Mouse (Mus musculus): ENCODE measurements at regions not wholly inside any gene's neighbourhood (a gene's known extent, or its start where the extent isn't known, plus 50 kb on each side); places are given as distances from the start of the nearest gene placed in this dataset.
A peak's percentile ranks its signal among the peaks of the same experiment; 100 is the strongest.

- intact Hi-C loops (cut with DNase I) = loop anchor here (5.0 kb wide), 2 partner anchors 55 to 105 kb away; no protein-coding TSS in a partner anchor
- DNase-seq (ENCODE audit: low spot score in 2 of 2) = no peak
Observed at GRCm38 (mm10) chr16:77537351-77537750, 64.5 kb downstream of the Gm11146 start.

GRCm38 (mm10) chr16:77536746-77537145, 65.1 kb downstream of the Gm11146 start:
- intact Hi-C loops (cut with DNase I) = loop anchor here (5.0 kb wide), 2 partner anchors 56 to 106 kb away; no protein-coding TSS in a partner anchor
- peak; percentile 45 to 64 for DNase-seq (ENCODE audit: low spot score in 2 of 2)

GRCm38 (mm10) chr16:77536314-77536713, 65.6 kb downstream of the Gm11146 start:
- DNase-seq (ENCODE audit: low spot score in 2 of 2) = peak in 1 of 2 experiments; percentile 40

GRCm38 (mm10) chr16:77535021-77535420, 66.9 kb downstream of the Gm11146 start:
- intact Hi-C loops (cut with DNase I) = loop anchor here (5.0 kb wide), 2 partner anchors 57 to 107 kb away; no protein-coding TSS in a partner anchor
- DNase-seq (ENCODE audit: low spot score in 2 of 2) = peak in 1 of 2 experiments; percentile 34

More at GRCm38 (mm10) chr16:77536314-77536713, 65.6 kb downstream of the Gm11146 start:
- intact Hi-C loops (cut with DNase I) = loop anchor here (5.0 kb wide), 2 partner anchors 56 to 106 kb away; no protein-coding TSS in a partner anchor

DNA sequence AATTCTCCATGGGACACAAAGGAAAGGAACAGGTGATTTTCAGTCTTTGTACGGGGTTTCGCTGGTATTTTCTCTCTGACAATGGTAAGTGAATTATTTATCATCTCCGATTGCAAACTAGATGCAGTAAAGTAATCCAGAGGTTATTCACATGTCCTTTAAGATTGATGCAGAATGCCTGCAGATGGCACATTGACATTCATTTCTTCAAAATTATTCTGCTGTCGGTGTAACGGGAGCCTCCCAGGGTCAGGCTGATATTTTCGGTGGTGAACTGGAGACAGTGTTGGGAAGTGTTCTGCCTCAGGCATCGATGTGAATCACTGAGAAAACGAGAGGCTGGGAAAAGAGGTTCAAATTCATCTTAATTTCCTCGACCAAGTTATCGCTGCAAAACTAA, 70.3 kb downstream of the Gm11146 start:
- DNase-seq (ENCODE audit: low spot score in 2 of 2) = no peak
- intact Hi-C loops (cut with DNase I) = no loop called here

DNA sequence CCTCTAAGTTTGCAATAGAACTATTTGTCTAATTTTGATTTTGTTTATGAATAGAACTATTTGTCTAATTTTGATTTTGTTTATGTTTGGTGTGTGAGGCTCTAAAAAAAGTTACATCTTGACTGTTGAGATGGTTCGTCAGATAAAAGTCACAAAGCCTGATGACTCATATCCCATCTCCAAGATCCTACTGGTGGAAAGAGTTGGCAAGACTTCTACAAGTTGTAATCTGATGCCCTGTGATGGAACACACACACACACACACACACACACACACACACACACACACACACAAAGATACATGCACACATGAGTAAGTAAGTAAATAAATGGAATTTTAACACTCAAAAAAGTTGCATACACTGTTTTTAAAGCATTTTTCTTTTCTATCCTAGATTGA, 73.9 kb downstream of the Gm11146 start:
- no peak for DNase-seq (ENCODE audit: low spot score in 2 of 2)
- intact Hi-C loops (cut with DNase I) = no loop called here

- intact Hi-C loops (cut with DNase I) = no loop called here
Observed at GRCm38 (mm10) chr16:77514606-77515005, 87.3 kb downstream of the Gm11146 start.

DNA sequence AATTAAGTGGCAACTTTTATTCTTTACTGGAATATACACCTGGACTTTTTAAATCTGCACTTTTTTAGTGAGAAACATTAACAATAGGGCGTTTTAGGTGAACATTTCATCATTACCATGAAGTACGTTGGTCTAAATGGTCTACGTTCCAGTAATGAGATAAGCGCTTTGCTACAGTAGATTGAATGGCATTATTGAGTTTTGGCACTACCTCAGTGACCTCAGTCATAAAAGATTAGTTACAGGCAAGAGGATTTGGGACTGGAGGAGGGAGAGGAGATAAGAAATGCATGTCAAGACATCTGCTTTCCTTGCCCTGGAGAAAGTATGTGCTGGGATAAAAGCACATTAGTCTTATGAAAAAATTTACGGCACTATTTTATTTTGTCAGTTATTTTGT, 98.3 kb downstream of the Gm11146 start:
- no peak for DNase-seq (ENCODE audit: low spot score in 2 of 2)
- intact Hi-C loops (cut with DNase I) = loop anchor here (2.0 to 10.0 kb wide), 3 partner anchors 91 to 651 kb away; no protein-coding TSS in a partner anchor

More at GRCm38 (mm10) chr16:77514606-77515005, 87.3 kb downstream of the Gm11146 start:
- DNase-seq (ENCODE audit: low spot score in 2 of 2) = no peak

- intact Hi-C loops (cut with DNase I) = loop anchor here (2.0 to 10.0 kb wide), 3 partner anchors 92 to 652 kb away; no protein-coding TSS in a partner anchor
- DNase-seq (ENCODE audit: low spot score in 2 of 2) = no peak
Observed at GRCm38 (mm10) chr16:77502916-77503315, 99.0 kb downstream of the Gm11146 start.

- peak in 1 of 2 experiments; percentile 18 for DNase-seq (ENCODE audit: low spot score in 2 of 2)
- intact Hi-C loops (cut with DNase I) = loop anchor here (2.0 to 10.0 kb wide), 3 partner anchors 93 to 653 kb away; no protein-coding TSS in a partner anchor
Observed at GRCm38 (mm10) chr16:77502026-77502425, 99.9 kb downstream of the Gm11146 start.

- peak in 1 of 2 experiments; percentile 28 for DNase-seq (ENCODE audit: low spot score in 2 of 2)
- intact Hi-C loops (cut with DNase I) = loop anchor here (2.0 to 10.0 kb wide), 5 partner anchors 80 to 654 kb away; no protein-coding TSS in a partner anchor
Observed at GRCm38 (mm10) chr16:77500981-77501380, 100.9 kb downstream of the Gm11146 start.

DNA sequence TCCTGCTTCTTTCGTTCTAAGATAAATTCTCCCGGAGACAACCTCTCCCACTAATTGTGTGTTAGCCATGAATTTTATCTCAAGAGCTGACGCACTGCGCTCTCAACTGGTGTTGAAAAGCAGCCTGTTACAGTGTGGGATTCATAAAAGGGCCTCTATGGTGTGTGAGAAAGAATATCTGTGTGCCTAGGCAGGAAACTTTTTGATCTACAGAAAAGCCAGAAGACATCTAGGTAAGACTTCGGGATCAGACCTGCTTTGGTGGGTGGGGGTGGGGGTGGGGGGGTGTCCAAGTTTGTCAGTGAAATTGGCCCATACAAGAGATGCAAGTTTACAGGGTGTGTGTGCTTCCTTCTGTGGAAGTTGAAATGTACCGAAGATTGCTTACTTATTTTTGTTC, 101.5 kb downstream of the Gm11146 start:
- DNase-seq (ENCODE audit: low spot score in 2 of 2) = peak; percentile 18 to 39
- intact Hi-C loops (cut with DNase I) = loop anchor here (2.0 to 10.0 kb wide), 5 partner anchors 80 to 654 kb away; no protein-coding TSS in a partner anchor

DNA sequence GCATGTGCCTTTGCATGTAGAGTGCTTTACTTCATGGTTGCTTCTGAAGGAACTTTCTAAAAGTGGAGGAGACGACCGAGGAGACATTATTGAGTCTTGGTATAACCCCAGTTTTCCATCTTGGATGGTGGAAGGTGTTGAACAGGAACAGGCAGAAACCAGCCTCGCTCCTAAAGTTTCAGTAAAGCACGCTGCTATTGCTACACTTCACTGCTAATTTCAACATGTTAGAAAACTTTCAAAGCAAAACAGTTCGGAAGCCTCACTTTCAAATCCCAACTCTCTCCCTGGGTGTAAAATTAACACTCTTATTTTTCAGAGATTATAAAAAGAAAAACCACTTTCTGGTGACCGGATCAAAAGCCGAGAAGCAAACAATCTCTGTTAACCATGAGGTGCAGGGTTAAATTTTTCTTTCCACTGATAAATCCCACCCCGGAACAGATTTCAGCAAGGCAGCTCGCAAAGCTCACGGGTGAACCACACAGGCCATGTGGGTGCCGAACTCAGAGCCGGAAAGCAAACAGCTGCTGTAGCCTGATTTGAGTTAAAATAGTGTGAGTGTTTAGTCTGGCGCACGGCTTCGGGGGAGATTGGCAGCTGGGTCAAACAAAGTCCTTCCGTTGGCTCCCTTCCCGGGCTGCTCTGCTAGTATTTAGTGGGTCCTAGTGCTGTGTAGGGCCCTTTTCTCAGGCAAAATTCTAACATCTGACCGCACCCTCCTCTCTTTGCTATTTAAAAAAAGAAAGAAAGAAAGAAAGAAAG, 102.2 kb downstream of the Gm11146 start:
- intact Hi-C loops (cut with DNase I) = loop anchor here (2.0 to 10.0 kb wide), 5 partner anchors 79 to 655 kb away; no protein-coding TSS in a partner anchor
- peak; percentile 73 to 82 for DNase-seq (ENCODE audit: low spot score in 2 of 2)

DNA sequence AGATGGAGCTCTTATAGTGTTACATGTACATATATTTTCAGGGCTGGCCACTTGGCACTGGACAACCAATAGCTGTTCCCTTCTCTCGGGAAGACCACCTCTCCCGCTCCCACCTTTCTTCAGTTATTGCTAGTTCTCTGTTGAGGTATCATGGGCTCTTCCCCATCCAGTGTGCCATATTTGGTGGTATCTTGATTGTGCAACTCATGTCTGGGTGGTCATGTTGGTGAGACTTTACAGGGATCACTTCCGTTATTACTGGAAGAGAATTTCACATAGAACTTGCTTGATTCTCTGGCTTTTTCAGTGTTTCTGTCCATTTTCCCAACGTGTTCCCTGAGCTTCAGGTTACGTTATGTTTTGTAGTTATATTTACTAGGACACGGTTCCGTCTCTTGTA, 106.6 kb downstream of the Gm11146 start:
- DNase-seq (ENCODE audit: low spot score in 2 of 2) = no peak
- intact Hi-C loops (cut with DNase I) = no loop called here

DNA sequence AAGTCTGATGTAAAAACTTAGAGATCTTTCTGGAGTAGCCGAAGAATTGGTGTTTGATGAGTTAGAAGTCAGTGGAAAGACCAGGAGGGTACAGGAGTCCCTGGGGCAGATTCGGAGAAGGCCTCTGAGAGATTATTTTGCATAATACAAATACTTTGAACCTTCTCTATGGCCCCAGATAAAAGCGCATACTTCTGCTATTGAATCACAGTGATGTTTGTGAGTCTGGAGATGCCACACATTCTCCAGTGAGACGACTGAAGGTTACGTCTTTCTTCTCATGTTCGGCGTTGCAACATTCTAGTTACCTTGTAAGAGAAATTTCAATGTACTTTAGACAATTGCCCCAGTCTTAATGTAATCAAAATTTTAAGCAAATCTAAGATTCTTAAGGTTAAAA, 107.9 kb downstream of the Gm11146 start:
- no peak for DNase-seq (ENCODE audit: low spot score in 2 of 2)
- intact Hi-C loops (cut with DNase I) = no loop called here

- no peak for DNase-seq (ENCODE audit: low spot score in 2 of 2)
- intact Hi-C loops (cut with DNase I) = no loop called here
Observed at GRCm38 (mm10) chr16:77488155-77488554, 113.7 kb downstream of the Gm11146 start.

- DNase-seq (ENCODE audit: low spot score in 2 of 2) = no peak
- intact Hi-C loops (cut with DNase I) = no loop called here
Observed at GRCm38 (mm10) chr16:77479812-77480211, 122.1 kb downstream of the Gm11146 start.

DNA sequence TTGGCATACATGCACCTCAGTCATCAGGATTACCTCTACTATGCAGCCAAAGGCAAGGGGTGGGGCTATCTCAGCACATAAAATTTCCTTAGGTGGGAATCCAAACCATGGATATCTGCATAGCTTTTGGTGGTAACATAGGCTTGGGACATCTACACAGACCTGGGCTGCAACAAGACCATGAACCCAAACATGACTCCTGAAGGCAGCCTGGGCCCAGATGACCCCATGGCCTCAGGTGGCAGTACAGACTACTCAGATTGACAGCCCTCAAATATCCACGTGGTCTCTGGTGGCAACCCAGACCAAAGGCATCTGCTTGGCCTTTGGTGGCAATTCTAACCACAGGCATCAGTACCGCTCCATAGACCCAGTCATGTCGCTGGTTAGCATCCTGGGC, 130.0 kb downstream of the Gm11146 start:
- intact Hi-C loops (cut with DNase I) = no loop called here
- no peak for DNase-seq (ENCODE audit: low spot score in 2 of 2)

GRCm38 (mm10) chr16:77469903-77470302, 132.0 kb downstream of the Gm11146 start:
- DNase-seq (ENCODE audit: low spot score in 2 of 2) = peak in 1 of 2 experiments; percentile 76
- intact Hi-C loops (cut with DNase I) = no loop called here

DNA sequence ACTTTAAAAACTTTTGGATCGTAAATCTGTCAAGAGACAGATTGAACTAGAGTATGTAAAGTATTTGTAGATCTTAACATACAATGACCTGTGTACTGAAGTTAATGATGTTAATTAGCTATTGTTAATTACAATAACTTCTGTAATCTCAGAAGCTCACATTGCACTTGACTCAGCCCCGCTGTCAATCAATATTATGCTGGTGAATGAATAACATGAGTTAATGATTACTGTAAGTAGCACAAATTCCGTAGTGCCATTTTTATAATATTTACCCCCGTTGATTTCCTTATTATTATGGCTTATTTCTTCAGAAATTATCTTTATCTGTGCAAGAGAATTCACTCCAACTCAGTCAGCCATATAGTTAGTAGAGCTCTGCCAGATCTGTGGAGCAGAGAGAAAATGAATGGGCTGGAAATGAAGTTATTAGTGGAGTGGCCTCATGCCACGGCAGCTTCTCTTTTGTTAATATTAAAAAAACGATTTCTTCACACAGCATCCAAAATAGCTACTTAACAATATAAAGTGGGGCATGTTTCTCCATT, 132.5 kb downstream of the Gm11146 start:
- intact Hi-C loops (cut with DNase I) = no loop called here
- peak in 1 of 2 experiments; percentile 13 for DNase-seq (ENCODE audit: low spot score in 2 of 2)

Measured in left cerebral cortex, postnatal 25 days (tissue).